25 mouse cellular contexts compared by ENCODE assay signal in genomic region chr3:87832109-87832859, GRCm38 (mm10). TPM values are rescaled to one million over a fixed set of nuclear protein-coding genes. Genes with fewer than 3 reads are reported as not detected.
A peak's percentile ranks its signal among the peaks of the same experiment; 100 is the strongest.
DNase-seq lines count a peak whose midpoint lies in the region.
"Had no signal": no experiment of that assay in that cellular context is flagged by ENCODE, and none has a peak within 500 bp of the region (broad histone marks: within the 10 kb centered on the region; RNA-seq: fewer than 3 reads in every experiment).

No protein-coding gene starts in this region.

- no peaks in the 10 kb centered on the region for H3K36me3 ChIP-seq in splenic B cell, adult 2 months (ENCODE audit: control insufficient read depth, insufficient read depth, low read length, poor library complexity, severe bottlenecking)
- H3K36me3 ChIP-seq: embryonic facial prominence, embryonic 12.5 days; embryonic facial prominence, embryonic 15.5 days; forebrain, embryonic 12.5 days; forebrain, embryonic 15.5 days; G1E; heart, embryonic 10.5 days; hindbrain, embryonic 12.5 days had no signal

- no peaks in the 10 kb centered on the region for H3K27me3 ChIP-seq in splenic B cell, adult 2 months (ENCODE audit: control insufficient read depth, insufficient read depth, low read length, poor library complexity, severe bottlenecking)
- H3K27me3 ChIP-seq: embryonic facial prominence, embryonic 12.5 days; forebrain, embryonic 12.5 days; forebrain, embryonic 15.5 days; hindbrain, embryonic 12.5 days had no signal

- DNase-seq in heart, adult 11 months = peak; percentile 62
- no peak for DNase-seq in heart, adult 8-10 months (ENCODE audit: low spot score)
- DNase-seq in T-cell, adult 2 months (ENCODE audit: low spot score) = peak; percentile 28
- DNase-seq in fibroblast of lung, adult 2 months (ENCODE audit: low read depth) = peak; percentile 3
- peak; percentile 35 for DNase-seq in splenic B cell, adult 2 months (ENCODE audit: low read depth, low spot score)
- no peak for DNase-seq in cerebellum, adult 11 months
- DNase-seq in frontal cortex, postnatal 25 days (ENCODE audit: low spot score in 2 of 2) = no peak
- no peak for DNase-seq in adrenal gland, postnatal 4 days (ENCODE audit: low spot score in 2 of 2)
- DNase-seq: adrenal gland, postnatal 14 days; cerebellum, adult 18-20 months; cerebellum, adult 9-11 months; cerebellum, postnatal 25 days; gastrocnemius, adult 2 months; gastrocnemius, postnatal 14 days; heart, adult 18-20 months; kidney, adult 2 months had no signal

RNA-seq across cellular contexts. Expression of gene Pear1, which starts 8.2 kb away (rescaled TPM):
- total RNA-seq in heart, adult 8-10 months (2022) = 10 to 100 TPM; 14.0 to 19.9 (median 15.4) TPM
- 10 to 100 TPM; 40.3 to 42.5 TPM for total RNA-seq in adrenal gland, postnatal 4 days (2021)

RNA-seq across cellular contexts. Expression of gene Sh2d2a, which starts 14.3 kb away (rescaled TPM):
- total RNA-seq in heart, adult 8-10 months (2022) = under 1 TPM in 2 of 4 experiments, not detected in 2; 0.06 to 0.16 TPM
- total RNA-seq in adrenal gland, postnatal 4 days (2021) = under 1 TPM; 0.25 to 0.51 TPM
- total RNA-seq: gastrocnemius, adult 2 months had no signal

RNA-seq across cellular contexts. Expression of gene Insrr, which starts 35.5 kb away (rescaled TPM):
- not detected for total RNA-seq in heart, adult 8-10 months (2022)
- 1 to 10 TPM; 2.1 to 5.8 TPM for total RNA-seq in adrenal gland, postnatal 4 days (2021)
- total RNA-seq: common myeloid progenitor, adult 5-6 weeks; gastrocnemius, adult 2 months had no signal

RNA-seq across cellular contexts. Expression of gene Ntrk1, which starts 37.3 kb away (rescaled TPM):
- total RNA-seq in heart, adult 8-10 months (2022) = under 1 TPM in 3 of 4 experiments, not detected in 1; 0.16 to 0.30 (median 0.19) TPM
- 10 to 100 TPM; 14.6 to 26.4 TPM for total RNA-seq in adrenal gland, postnatal 4 days (2021)
- total RNA-seq: common myeloid progenitor, adult 5-6 weeks; G1E; gastrocnemius, adult 2 months; gastrocnemius, postnatal 14 days; hematopoietic stem cell, adult 5-6 weeks had no signal

RNA-seq across cellular contexts. Expression of gene Prcc, which starts 53.1 kb away (rescaled TPM):
- 10 to 100 TPM; 40.7 to 49.8 (median 45.6) TPM for total RNA-seq in heart, adult 8-10 months (2022)
- 10 to 100 TPM; 67.0 to 74.2 TPM for total RNA-seq in adrenal gland, postnatal 4 days (2021)

Comparison
In these comparisons a context has a peak if more than half of its experiments do, and no peak if none do; other contexts are left out.
1. DNase-seq: peak in heart, adult 11 months (single experiment), T-cell, adult 2 months (single experiment), fibroblast of lung, adult 2 months (single experiment) and splenic B cell, adult 2 months (single experiment); none in heart, adult 8-10 months (single experiment), cerebellum, adult 11 months (single experiment), frontal cortex, postnatal 25 days (0 of 2) and adrenal gland, postnatal 4 days (0 of 2).